Mouse (Mus musculus): ENCODE measurements around the gene Astn1.

DNA sequence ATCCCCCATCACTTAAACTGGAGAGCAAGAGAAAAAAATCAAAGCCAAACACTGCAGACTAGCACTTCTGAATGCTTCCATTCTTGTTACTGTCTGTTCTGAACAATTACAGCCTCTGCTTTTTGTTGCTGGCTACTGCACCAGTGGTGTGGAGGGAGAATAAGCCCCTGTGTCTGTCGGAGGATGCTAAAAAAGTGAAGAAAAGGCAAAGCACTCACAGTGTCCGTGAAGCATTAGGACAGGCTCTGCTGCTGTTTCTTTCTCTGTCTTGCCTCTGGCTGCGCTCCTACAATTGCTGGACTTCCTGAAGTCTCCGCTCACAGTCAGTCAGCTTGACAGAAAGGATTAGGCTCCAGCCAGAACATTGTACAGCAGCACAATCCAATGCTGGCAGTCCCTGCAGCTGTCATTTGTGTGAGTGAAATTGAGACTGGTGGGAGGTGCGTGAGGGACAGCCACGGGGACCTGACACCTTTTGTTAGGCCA lies 192.0 kb downstream of the Astn1 start:
- TF ChIP-seq CTCF (IDR thresholded peaks at IDR 0.05; ENCODE audit: borderline replicate concordance, insufficient read depth, low read length) = no peak
- TF ChIP-seq POLR2A (IDR thresholded peaks at IDR 0.05; ENCODE audit: low read depth, low read length) = no peak
